Mouse (Mus musculus) ES-CJ7 (cell line): ENCODE results near the gene Fam167b.
"Not testable (repeated sequence)": the region's sequence is repeated elsewhere in the genome, so short reads cannot be mapped to it uniquely, and the experiment has no call there.

Experiments
- DNase-seq: peaks from one replicate; pipeline ENCODE4 v3.0.0; 2011; ENCODE audit warnings: low read depth, low spot score

Gene Fam167b

GRCm38 (mm10) chr4:129561184-129561583, 17.2 kb downstream of the Fam167b start:
- no peak for DNase-seq

DNA sequence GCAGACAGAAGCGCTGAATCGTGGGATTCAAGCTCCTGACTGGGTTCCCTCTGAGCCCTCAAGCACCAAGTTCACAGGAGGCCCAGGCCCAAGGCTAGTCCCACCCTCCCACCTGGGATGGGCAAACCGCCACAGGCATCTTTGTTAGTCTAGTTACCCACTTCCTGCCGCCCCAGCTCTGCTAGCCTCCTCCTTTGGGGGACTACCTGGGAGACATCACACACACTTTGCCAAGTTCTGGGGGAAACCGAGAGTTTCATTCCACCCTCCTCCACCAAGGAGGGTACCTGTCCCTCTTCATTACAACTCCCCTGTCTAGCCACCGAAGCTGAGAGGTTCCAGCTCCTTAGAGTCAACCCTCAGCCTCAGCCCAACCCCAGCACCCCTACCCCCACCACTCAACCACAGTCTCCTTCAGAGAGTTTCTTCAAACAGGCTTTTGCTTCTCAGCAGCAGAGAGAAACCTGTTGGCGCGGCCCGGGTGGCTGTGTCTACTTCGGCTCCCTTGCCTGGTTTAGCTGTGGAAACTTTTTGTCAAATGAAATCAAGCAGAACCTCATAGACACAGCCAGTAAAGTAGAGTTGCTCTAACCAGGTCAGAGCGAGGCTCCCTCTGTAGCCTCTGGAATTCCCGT, 19.9 kb downstream of the Fam167b start:
- DNase-seq, result no peak

- no peak for DNase-seq
Observed at GRCm38 (mm10) chr4:129557256-129557808, 21.0 kb downstream of the Fam167b start.

- DNase-seq, result peak; percentile 95
Observed at GRCm38 (mm10) chr4:129556532-129557223, 21.7 kb downstream of the Fam167b start.

GRCm38 (mm10) chr4:129555862-129556531, 22.4 kb downstream of the Fam167b start:
- DNase-seq, result no peak

GRCm38 (mm10) chr4:129555421-129555861, 22.9 kb downstream of the Fam167b start:
- peak; percentile 87 for DNase-seq

DNA sequence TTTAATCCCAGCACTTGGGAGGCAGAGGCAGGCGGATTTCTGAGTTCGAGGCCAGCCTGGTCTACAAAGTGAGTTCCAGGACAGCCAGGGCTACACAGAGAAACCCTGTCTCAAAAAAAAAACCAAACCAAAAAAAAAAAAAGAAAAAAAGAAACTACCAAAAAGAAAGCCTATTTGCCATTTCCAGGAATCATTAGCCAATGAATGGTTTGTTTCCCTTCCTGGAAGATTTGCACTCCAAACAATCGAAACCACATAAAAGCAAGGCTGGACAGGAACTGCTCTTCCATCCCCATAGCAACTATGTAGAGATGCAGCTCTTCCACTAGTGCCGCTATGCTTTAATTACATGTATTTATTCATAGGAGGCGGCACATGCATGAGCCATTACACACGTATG, 23.8 kb downstream of the Fam167b start:
- peak; percentile 29 for DNase-seq

- DNase-seq, result no peak
Observed at GRCm38 (mm10) chr4:129550295-129550694, 28.1 kb downstream of the Fam167b start.

DNA sequence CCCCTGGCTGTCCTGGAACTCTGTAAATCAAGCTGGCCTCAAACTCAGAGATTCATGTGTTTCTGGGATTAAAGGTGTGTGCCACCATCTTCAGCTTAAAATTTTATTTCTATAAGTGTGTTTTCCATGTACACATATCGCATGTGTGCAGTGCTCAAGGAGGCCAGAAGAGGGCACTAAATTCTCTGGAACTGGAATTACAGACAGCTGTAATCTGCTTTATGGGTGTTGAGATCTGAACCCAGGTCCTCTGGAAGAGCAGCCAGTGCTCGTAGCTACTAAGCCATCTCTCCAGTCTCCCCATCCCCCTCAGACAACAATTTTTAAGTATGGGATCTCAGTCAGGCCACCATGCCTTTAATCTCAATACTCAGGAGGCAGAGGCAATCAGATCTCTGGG, 29.0 kb downstream of the Fam167b start:
- DNase-seq, result no peak

- DNase-seq, result not testable (repeated sequence)
Observed at GRCm38 (mm10) chr4:129547631-129548030, 30.7 kb downstream of the Fam167b start.

GRCm38 (mm10) chr4:129544106-129544505, 34.2 kb downstream of the Fam167b start:
- peak; percentile 66 for DNase-seq

- DNase-seq, result peak; percentile 97
Observed at GRCm38 (mm10) chr4:129542592-129543141, 35.7 kb downstream of the Fam167b start, which contains the start of gene Hdac1. Gene Hdac1 (minus strand): TSS chr4:129542713.

DNA sequence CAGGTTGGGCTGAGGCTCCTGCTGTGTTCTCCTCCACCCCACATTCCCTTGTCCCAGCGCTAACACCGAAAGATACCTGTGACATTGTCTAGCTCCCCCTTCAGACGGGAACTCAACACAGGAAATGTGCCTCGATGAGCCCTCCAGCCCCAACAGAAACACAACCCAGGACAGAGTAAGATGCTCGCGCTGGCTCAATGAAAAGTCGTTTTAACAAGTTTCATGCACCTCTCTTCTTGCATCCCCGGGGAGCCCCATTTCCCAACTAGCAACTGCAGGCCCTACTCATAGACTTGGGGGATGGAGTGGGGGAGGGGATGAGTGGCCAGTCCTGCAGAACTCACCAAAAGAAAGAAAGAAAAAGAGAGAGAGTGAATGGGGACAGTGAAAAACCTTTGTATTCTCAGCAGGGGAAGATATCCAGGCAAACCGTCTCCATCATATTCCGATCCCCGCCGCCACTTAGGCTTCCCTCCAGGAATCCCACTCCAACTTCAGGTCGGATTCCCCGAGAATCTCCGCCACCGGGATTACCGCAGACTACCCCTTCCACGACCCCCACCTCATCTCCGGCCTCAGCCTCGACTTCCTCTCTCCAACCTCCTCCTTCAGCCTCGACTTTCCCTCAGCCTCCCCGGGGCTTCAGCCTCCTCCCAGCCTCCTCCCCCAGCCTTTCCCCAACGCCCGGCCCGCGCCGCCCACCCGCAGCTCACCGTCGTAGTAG, 36.3 kb downstream of the Fam167b start:
- DNase-seq, result peak; percentile 93

- peak; percentile 83 for DNase-seq
Observed at GRCm38 (mm10) chr4:129540012-129540411, 38.3 kb downstream of the Fam167b start.

GRCm38 (mm10) chr4:129528901-129529300, 49.4 kb downstream of the Fam167b start:
- DNase-seq, result not testable (repeated sequence)
